Mouse (Mus musculus) E14TG2a.4 (cell line): ENCODE results near the gene Usp24.

ENCODE experiments used
- CTCF ChIP-seq: conservative IDR thresholded peaks from 2 replicates; pipeline ENCODE4 v1.5.1; 2014; ENCODE audit warnings: low read length
- NANOG ChIP-seq: IDR thresholded peaks from 2 replicates; pipeline ENCODE4 v1.6.1; 2014; ENCODE audit warnings: borderline replicate concordance, low read length, mixed read lengths
- POU5F1 ChIP-seq: IDR thresholded peaks from 2 replicates; pipeline ENCODE4 v1.6.1; 2014; ENCODE audit warnings: low read length, borderline replicate concordance

DNA sequence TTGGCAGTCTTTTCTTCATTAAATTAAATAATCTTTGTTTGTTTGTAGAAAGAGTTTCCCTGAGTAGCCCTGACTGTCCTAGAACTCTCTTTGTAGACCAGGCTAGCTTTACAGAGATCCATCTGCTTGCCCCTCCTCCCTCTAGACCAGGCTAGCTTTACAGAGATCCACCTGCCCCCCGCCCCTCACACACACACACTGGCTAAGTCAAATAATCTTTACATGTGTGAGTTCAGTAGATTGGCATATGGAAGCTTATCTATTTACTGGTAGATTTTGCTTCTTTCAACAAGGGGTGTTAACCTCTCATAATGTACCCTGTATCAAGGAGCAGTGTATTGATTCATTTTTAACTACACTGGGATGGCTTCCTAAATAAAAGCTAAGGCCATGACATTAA is 19.8 kb downstream of the Usp24 start:
- TF ChIP-seq CTCF = no peak
- no peak for TF ChIP-seq NANOG
- no peak for TF ChIP-seq POU5F1
